13 mouse cellular contexts compared by ENCODE assay signal in genomic region chr1:62992648-62993047, GRCm38 (mm10).
"Had no signal": no experiment of that assay in that cellular context is flagged by ENCODE, and none has a peak within 500 bp of the region (broad histone marks: within the 10 kb centered on the region; RNA-seq: fewer than 3 reads in every experiment).

No protein-coding gene starts in this region.

- H3K9me3 ChIP-seq: limb, embryonic 13.5 days; liver, embryonic 15.5 days; midbrain, embryonic 15.5 days; neural tube, embryonic 12.5 days had no signal

- H3K4me3 ChIP-seq: limb, embryonic 13.5 days; liver, embryonic 15.5 days; megakaryocyte, embryonic 14.5 days; midbrain, embryonic 15.5 days; neural tube, embryonic 12.5 days had no signal

- H3K4me2 ChIP-seq: limb, embryonic 13.5 days; liver, embryonic 15.5 days; midbrain, embryonic 11.5 days; midbrain, embryonic 15.5 days; neural tube, embryonic 12.5 days had no signal

- H3K36me3 ChIP-seq: limb, embryonic 13.5 days; liver, embryonic 15.5 days; midbrain, embryonic 15.5 days; neural tube, embryonic 12.5 days had no signal

- DNase-seq: kidney, postnatal 14 days; left cerebral cortex, postnatal 4 days; lung, adult 2 months; lung, postnatal 14 days; thymus, postnatal 4 days had no signal

- H3K27ac ChIP-seq: limb, embryonic 13.5 days; liver, embryonic 15.5 days; macrophage; midbrain, embryonic 15.5 days; neural tube, embryonic 12.5 days; stomach, postnatal 0 days had no signal

- H3K4me1 ChIP-seq: limb, embryonic 13.5 days; liver, embryonic 15.5 days; midbrain, embryonic 15.5 days; neural tube, embryonic 12.5 days had no signal

- H3K27me3 ChIP-seq: limb, embryonic 13.5 days; liver, embryonic 15.5 days; megakaryocyte, embryonic 14.5 days; midbrain, embryonic 15.5 days; neural tube, embryonic 12.5 days had no signal

- H3K9ac ChIP-seq: limb, embryonic 13.5 days; liver, embryonic 15.5 days; midbrain, embryonic 15.5 days; neural tube, embryonic 12.5 days had no signal

- ATAC-seq: midbrain, embryonic 15.5 days had no signal
